Mouse (Mus musculus): ENCODE measurements around the gene Erf.

Erf gene

GRCm38 (mm10) chr7:25281166-25281733, 30.7 kb upstream of the Erf start:
- no peak for DNase-seq (ENCODE audit: low read depth, low spot score)

- no peak for DNase-seq (ENCODE audit: low read depth, low spot score)
These were observed 29.6 kb upstream of the Erf start for GRCm38 (mm10) chr7:25279861-25280791.

DNA sequence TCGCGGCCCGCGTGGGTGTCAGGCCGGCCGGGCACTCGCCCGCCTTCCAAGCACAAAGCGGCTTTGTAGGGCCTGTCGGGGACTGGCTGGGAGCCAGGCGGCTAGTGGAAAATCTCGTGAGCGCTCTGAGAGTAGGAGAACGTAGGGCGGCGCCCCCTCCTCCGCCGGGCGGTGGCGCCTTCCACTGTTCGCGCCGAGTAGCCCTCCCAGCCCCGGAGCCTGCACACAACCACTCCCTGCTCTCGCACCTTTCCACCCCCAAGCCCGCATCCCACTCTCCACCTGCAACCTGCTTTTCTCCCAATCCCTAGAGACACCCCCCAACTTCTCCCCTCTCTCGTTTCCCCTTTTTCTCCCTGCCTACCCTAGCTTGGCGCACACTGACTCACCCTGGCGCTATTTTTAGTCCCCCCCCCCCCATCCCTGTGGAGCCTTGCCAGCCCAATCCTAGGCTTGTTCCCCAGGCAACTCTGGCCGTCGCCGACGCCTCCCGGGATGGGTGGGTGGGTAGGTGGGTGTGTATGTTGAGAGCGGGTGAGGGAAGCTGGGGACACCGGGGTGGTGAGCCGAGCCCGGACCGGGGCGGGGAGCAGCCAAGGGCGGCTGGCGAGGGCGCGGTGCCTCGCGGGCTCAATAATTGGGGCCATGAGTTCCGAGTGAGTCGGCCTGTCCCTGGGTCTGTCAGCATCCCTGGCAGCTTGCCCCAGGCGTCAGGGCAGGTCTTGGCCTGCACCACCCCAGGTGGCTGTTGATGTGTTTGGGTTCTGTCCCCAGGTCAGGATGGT, 28.7 kb upstream of the Erf start:
- peak; percentile 84 for DNase-seq (ENCODE audit: low read depth, low spot score)

- DNase-seq (ENCODE audit: low read depth, low spot score): peak; percentile 75
These were observed 27.9 kb upstream of the Erf start for GRCm38 (mm10) chr7:25278341-25279075.

- no peak for DNase-seq (ENCODE audit: low read depth, low spot score)
These were observed 27.4 kb upstream of the Erf start for GRCm38 (mm10) chr7:25277998-25278340.

DNA sequence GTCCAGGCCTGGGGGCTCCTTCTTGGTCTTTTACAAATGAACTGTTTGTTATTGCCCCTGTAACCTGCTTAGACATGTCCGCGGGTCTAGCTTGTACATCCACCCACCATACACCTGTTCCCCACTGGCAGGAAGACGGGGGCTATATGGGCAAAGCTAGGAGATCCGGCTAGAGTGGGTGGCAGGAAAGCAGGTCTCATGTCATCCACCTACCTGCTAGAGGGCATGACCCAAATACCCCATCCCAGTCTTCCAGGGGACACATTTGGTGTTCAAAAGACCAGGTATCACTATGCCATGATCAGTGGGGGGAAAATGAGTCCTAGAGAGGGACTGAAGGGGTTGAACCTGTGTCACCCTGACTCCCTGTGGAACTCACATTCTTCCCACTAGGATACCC, 26.8 kb upstream of the Erf start:
- DNase-seq (ENCODE audit: low read depth, low spot score): no peak

- no peak for DNase-seq (ENCODE audit: low read depth, low spot score)
These were observed 25.2 kb upstream of the Erf start for GRCm38 (mm10) chr7:25275555-25276298.

DNA sequence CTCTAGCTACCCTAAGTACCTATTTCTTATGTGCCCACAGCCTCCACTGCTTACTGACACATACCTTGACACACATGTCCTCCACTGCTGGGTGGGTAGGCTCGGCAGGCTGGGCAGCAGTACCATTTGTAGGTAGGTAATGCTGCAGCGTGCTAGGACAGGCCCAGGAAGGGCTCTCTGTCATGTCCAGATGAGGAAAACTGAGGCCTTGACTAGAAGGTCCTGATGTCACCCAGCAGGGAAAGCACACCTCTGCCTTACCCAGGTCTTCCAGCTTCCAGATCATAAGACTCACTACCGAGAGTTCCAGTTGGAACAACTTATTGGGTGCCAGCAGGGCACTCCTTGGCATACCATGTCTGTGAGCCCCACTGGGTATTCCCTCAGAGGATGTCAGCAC, 24.4 kb upstream of the Erf start:
- DNase-seq (ENCODE audit: low read depth, low spot score): no peak

DNA sequence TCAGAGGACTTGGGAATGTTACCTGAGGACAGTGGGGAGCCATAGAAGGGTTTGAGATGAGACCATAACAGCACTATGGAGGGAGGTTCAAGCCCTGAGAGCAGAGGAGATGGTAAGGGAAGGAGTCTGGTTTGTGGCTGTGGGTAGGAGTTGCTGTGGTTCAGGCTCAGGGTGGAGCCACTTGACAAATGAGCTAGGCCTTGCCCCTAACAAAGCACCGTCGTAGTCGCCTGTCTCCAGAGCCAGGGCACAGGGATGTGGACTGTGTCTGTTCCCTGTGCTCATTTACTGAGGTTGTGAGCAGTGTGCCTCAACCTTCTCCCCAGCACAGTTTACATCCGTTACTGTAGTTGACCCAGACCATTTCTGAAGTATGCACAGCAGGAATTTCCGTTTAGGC, 24.0 kb upstream of the Erf start:
- no peak for DNase-seq (ENCODE audit: low read depth, low spot score)

GRCm38 (mm10) chr7:25273259-25274241, 23.0 kb upstream of the Erf start:
- DNase-seq (ENCODE audit: low read depth, low spot score): no peak

GRCm38 (mm10) chr7:25272445-25273258, 22.1 kb upstream of the Erf start:
- DNase-seq (ENCODE audit: low read depth, low spot score): no peak

DNA sequence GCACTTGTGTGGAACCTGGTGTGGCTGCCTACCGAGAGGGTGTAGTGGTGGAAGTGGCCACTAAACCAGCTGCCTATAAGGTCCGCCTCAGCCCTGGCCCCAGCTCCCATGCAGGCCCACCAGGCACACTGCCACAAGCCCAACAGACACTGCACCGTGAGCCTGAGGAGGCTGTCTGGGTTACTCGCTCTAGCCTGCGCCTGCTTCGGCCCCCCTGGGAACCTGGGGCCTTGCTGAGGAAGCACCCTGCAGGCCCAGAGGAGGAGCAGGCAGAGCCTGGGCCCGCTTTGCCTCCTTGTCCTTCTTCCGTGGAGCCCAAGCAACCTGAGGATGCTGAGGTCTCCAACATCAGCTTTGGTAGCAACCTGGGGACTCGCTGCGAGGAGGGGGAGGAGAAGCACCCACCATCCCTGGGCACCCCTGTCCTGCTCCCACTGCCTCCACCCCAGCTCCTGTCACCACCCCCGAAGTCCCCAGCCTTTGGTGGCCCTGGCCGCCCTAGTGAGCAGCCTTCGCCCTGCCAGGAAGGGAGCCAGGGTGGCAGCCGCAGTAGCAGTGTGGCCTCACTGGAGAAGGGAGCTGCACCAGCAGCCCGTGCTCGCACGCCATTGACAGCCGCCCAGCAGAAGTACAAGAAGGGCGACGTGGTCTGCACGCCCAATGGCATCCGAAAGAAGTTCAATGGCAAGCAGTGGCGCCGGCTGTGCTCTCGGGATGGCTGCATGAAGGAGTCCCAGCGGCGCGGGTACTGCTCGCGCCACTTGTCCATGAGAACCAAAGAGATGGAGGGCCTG, 21.3 kb upstream of the Erf start:
- no peak for DNase-seq (ENCODE audit: low read depth, low spot score)

- no peak for DNase-seq (ENCODE audit: low read depth, low spot score)
These were observed 20.4 kb upstream of the Erf start for GRCm38 (mm10) chr7:25270652-25271633.

DNA sequence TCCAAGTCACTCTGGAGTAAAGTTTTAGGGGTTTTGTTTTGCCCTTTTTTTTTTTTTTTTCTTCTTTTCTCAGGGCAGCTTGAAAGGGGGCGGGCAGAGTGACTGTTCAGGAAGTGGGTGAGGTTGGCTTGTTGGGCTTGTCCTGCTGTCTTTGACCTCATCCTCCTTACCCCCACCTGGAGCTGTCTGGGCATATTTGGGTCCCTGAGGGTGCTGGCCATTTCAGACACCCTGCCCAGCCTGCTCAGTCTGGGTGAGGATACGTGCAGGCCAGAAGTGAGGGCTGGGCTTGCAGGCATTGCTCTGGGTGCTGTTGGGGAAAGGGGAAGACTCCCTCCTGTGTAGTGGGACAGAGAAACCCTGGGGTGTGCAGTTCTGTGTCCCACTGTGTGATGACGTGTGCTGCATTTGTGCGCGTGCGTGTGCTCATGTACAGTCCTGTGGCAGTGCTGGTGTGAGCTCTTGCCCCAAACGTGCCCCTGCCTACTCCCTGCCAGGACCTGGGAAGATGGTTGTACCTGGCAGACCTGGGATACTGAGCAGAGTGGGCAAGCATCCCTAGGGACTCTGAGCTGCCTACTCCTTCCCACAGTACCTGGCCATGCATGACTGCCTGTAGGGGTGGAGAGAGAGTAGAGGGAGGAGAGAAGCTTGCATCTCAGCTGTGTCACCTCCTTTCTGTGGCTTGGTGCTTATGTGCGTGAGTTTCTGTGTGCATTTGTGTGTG, 19.1 kb upstream of the Erf start:
- no peak for DNase-seq (ENCODE audit: low read depth, low spot score)

DNA sequence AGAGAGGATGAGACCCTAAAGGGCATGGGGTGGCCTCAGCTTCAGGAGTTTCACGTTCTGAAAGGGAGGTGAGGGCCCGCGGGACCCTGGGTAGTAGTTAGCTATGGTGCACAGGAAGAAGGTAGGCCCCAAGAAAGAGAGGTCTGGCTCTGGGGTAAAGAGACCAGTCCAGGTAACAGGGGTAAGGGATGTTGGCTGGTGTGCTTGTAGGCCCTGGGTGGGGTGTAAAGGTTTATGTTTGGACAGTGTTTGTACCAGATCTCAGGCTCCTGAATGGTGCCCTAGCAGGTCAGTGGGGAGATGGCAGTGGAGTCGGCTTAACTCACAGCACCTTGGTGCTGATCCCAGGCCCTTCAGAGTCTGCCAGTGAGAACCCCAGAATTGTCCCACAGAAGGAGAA, 18.5 kb upstream of the Erf start:
- no peak for DNase-seq (ENCODE audit: low read depth, low spot score)

GRCm38 (mm10) chr7:25268588-25268987, 18.0 kb upstream of the Erf start:
- DNase-seq (ENCODE audit: low read depth, low spot score): no peak
